Mouse (Mus musculus) embryo, embryonic 10 days (tissue): ENCODE measurements at regions not wholly inside any gene's neighbourhood (a gene's known extent, or its start where the extent isn't known, plus 50 kb on each side); places are given as distances from the start of the nearest gene placed in this dataset.

Experiments
- DNase-seq: peaks from one replicate; pipeline ENCODE4 v3.0.0-alpha.2; 2015; ENCODE audit warnings: low spot score

- no peak for DNase-seq
These were observed 1088.8 kb upstream of the Tenm4 start for GRCm38 (mm10) chr7:95082248-95082647.

DNA sequence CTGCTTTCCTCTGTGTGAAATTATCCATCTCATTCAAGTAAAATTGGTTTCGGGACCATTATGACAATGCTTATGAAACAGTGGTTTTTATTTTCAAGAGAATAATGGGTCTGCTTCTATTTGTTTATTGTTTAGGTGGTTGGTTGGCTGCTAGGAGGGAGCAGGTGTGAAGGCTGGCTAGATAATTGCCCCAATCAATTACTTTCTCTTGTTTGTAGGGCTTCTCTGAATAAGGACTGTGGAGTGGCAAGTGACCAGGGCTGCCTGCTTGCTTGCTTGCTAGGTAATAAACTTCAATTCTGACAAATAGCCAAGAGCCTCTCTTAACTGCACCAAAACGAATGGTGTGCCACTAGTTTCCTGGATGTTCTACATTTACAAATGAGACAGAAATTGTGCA lies 1086.7 kb upstream of the Tenm4 start:
- DNase-seq: peak; percentile 6

DNA sequence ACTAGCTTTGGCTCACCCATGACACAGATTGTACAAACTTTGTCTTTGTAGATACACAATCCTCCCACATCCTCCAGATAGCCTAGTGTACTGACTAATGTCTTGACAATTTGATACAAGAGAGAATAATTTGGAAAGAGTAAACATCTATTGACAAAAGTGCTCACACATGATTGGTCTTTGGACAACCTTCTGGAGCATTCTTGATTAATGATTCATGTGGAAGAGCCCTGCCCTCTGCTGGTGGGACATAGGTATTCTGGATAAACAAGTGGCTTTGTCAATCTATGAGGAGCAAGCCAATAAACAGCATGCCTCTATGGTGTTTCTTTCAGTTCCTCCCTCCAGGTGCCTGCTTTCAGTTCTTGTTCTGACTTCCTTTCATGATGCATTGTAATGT lies 1079.7 kb upstream of the Tenm4 start:
- peak; percentile 66 for DNase-seq

- DNase-seq: no peak
These were observed 1042.0 kb upstream of the Tenm4 start for GRCm38 (mm10) chr7:95129020-95129419.

GRCm38 (mm10) chr7:95133038-95133437 lies 1038.0 kb upstream of the Tenm4 start:
- DNase-seq: no peak

- peak; percentile 5 for DNase-seq
These were observed 1036.9 kb upstream of the Tenm4 start for GRCm38 (mm10) chr7:95134062-95134625.

GRCm38 (mm10) chr7:95141778-95142177 lies 1029.3 kb upstream of the Tenm4 start:
- no peak for DNase-seq

DNA sequence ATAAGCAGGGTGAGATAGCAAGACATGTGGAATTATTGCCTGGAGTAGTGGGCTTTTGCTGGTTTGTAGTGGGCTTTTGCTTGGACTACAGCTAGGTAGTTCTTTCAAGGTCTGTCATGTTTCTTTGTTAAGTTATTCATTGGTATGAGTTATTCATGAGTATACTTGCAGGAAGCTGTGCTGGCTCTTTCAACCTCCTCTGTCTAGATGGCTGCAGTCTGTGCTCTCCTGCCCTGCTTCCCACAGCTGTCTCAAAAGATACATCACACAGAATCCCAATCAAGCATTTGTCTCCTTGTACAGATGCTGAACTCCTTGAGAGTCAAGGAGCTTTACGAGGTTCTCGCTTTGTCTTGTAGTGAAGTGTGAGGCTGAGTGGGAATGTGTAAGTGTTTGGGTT lies 1028.0 kb upstream of the Tenm4 start:
- peak; percentile 8 for DNase-seq
